Mouse (Mus musculus): ENCODE measurements around the gene Cgref1.

DNA sequence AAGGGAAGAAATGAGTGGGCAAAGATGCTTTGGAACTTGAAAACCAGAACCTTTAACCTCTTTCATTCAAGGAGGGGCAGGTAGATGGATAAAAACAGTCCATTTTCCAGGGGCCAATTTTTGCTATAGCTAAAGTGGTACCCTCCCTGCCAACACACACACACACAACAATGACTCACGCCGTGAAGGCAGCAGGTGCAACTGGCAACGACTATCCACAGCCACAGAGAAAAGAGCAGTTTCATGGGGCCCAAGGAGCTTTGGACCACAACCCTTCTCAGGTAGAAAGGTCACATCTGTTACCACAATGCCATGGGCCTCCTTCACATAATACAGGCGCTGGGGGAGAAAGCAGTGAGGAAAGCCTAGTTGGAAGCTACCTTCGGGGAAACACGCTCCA is 10.4 kb upstream of the Cgref1 start:
- TF ChIP-seq CTCF (IDR thresholded peaks at IDR 0.05; ENCODE audit: extremely low read depth, insufficient read depth, low read length) (no peak), POLR2A (IDR thresholded peaks at IDR 0.05; ENCODE audit: extremely low read depth, insufficient read depth, low read length) (no peak)
